In genomic region chr5:114052246-114052761, GRCm38 (mm10) we compare ENCODE assay signal across 9 mouse cellular contexts. TPM values are rescaled to one million over a fixed set of nuclear protein-coding genes. Genes with fewer than 3 reads are reported as not detected.
DNase-seq lines count a peak whose midpoint lies in the region; ATAC-seq and TF ChIP-seq lines count a peak whose summit lies in the region.
"Had no signal": no experiment of that assay in that cellular context is flagged by ENCODE, and none has a peak within 500 bp of the region (broad histone marks: within the 10 kb centered on the region; RNA-seq: fewer than 3 reads in every experiment).

No protein-coding gene starts in this region.

- TF ChIP-seq EP300 in ES-Bruce4 (IDR thresholded peaks at IDR 0.05; ENCODE audit: insufficient read depth, low read depth, low read length) = peak; percentile 37; the same call in 1 of the 2 replicates

- no peak for TF ChIP-seq POLR2A in ES-Bruce4 (IDR thresholded peaks at IDR 0.05; ENCODE audit: insufficient read depth, low read length)

- peak; percentile 90 for DNase-seq in adrenal gland, postnatal 14 days
- DNase-seq in embryo, embryonic 11.5 days (ENCODE audit: low read depth, low spot score) = peak; percentile 49
- DNase-seq in kidney, postnatal 0 days (ENCODE audit: low spot score) = peak; percentile 84
- peak; percentile 63 for DNase-seq in retina, adult 2 months (ENCODE audit: low read depth, low spot score)
- peak; percentile 61 for DNase-seq in urinary bladder, postnatal 25 days (ENCODE audit: low spot score)

- H3K4me3 ChIP-seq in ES-Bruce4 (ENCODE audit: low read depth, low read length) = peak overlapping the region; percentile 60
- H3K4me3 ChIP-seq in heart, embryonic 12.5 days = no peak overlapping the region
- no peak overlapping the region for H3K4me3 ChIP-seq in kidney, postnatal 0 days (replicated peaks; ENCODE audit: low read depth, low read length)
- H3K4me3 ChIP-seq in lung, embryonic 16.5 days (ENCODE audit: low read length) = peak overlapping the region; percentile 24

- 0 out of 2 replicates have a peak overlapping the region, but pooled peaks have one; percentile 10 for H3K9ac ChIP-seq in ES-Bruce4 (ENCODE audit: low read depth, poor library complexity, severe bottlenecking)
- no peak overlapping the region for H3K9ac ChIP-seq in heart, embryonic 12.5 days
- no peak overlapping the region for H3K9ac ChIP-seq in kidney, postnatal 0 days (ENCODE audit: low read depth, low read length)
- no peak overlapping the region for H3K9ac ChIP-seq in lung, embryonic 16.5 days (ENCODE audit: low read length)

- no peaks in the 10 kb centered on the region for H3K36me3 ChIP-seq in ES-Bruce4 (ENCODE audit: control insufficient read depth, insufficient read depth, low read length, poor library complexity, severe bottlenecking)
- H3K36me3 ChIP-seq in heart, embryonic 12.5 days = no peaks in the 10 kb centered on the region
- H3K36me3 ChIP-seq in kidney, postnatal 0 days (ENCODE audit: insufficient read depth, low read length) = no peaks in the 10 kb centered on the region
- no peaks in the 10 kb centered on the region for H3K36me3 ChIP-seq in lung, embryonic 16.5 days (ENCODE audit: control insufficient read depth, insufficient read depth, low read length)

- WGBS in heart, embryonic 12.5 days = 16% methylated on average over 9 of the region's 9 CpGs
- WGBS in kidney, postnatal 0 days = 16% methylated on average over 9 of the region's 9 CpGs
- WGBS in lung, embryonic 16.5 days = 16% methylated on average over 9 of the region's 9 CpGs

- no peaks in the 10 kb centered on the region for H3K9me3 ChIP-seq in ES-Bruce4 (replicated peaks; ENCODE audit: control insufficient read depth, insufficient read depth, low read length, poor library complexity, severe bottlenecking)
- no peaks in the 10 kb centered on the region for H3K9me3 ChIP-seq in heart, embryonic 12.5 days (replicated peaks)
- no peaks in the 10 kb centered on the region for H3K9me3 ChIP-seq in kidney, postnatal 0 days (replicated peaks; ENCODE audit: low read length)
- 0 out of 2 replicates have a peak, but pooled peaks cover 2% of the 10 kb centered on the region for H3K9me3 ChIP-seq in lung, embryonic 16.5 days (ENCODE audit: control insufficient read depth, low read length)

- no peaks in the 10 kb centered on the region for H3K27me3 ChIP-seq in ES-Bruce4 (ENCODE audit: control insufficient read depth, insufficient read depth, low read length, poor library complexity, severe bottlenecking)
- H3K27me3 ChIP-seq in heart, embryonic 12.5 days (replicated peaks) = 0 out of 2 replicates have a peak, but pooled peaks cover 5% of the 10 kb centered on the region
- H3K27me3 ChIP-seq in kidney, postnatal 0 days (ENCODE audit: insufficient read depth, low read length) = no peaks in the 10 kb centered on the region
- no peaks in the 10 kb centered on the region for H3K27me3 ChIP-seq in lung, embryonic 16.5 days (ENCODE audit: control insufficient read depth, insufficient read depth, low read depth, low read length)

- H3K27ac ChIP-seq in ES-Bruce4 (ENCODE audit: insufficient read depth, low read length) = no peak overlapping the region
- H3K27ac ChIP-seq in heart, embryonic 12.5 days (ENCODE audit: poor library complexity, severe bottlenecking) = peak overlapping the region; percentile 49; the same call in 1 of the 2 replicates
- peak overlapping the region; percentile 51; the same call in 1 of the 2 replicates for H3K27ac ChIP-seq in kidney, postnatal 0 days
- no peak overlapping the region for H3K27ac ChIP-seq in lung, embryonic 16.5 days (ENCODE audit: low read length)

- H3K4me2 ChIP-seq in heart, embryonic 12.5 days = peak overlapping the region; percentile 32
- peak overlapping the region; percentile 41 for H3K4me2 ChIP-seq in kidney, postnatal 0 days (ENCODE audit: low read length)
- H3K4me2 ChIP-seq in lung, embryonic 16.5 days (ENCODE audit: low read depth, low read length) = peak overlapping the region; percentile 20

- ATAC-seq in heart, embryonic 12.5 days (ENCODE audit: insufficient number of reproducible peaks, low FRiP score) = peak; percentile 82
- no peak; the same call in 1 of the 2 replicates for ATAC-seq in kidney, postnatal 0 days (replicated peaks; ENCODE audit: low FRiP score, low read depth)
- ATAC-seq in lung, embryonic 16.5 days (ENCODE audit: low read depth) = peak; percentile 73

- no peaks in the 10 kb centered on the region for H3K4me1 ChIP-seq in ES-Bruce4 (ENCODE audit: control insufficient read depth, insufficient read depth, low read length)
- H3K4me1 ChIP-seq in heart, embryonic 12.5 days (replicated peaks) = peaks cover 4% of the 10 kb centered on the region; the same call in 1 of the 2 replicates
- H3K4me1 ChIP-seq in kidney, postnatal 0 days (replicated peaks; ENCODE audit: insufficient read depth, low read length) = 0 out of 2 replicates have a peak, but pooled peaks cover 3% of the 10 kb centered on the region
- no peaks in the 10 kb centered on the region; the same call in 1 of the 2 replicates for H3K4me1 ChIP-seq in lung, embryonic 16.5 days (replicated peaks; ENCODE audit: control insufficient read depth, insufficient read depth, low read length)

- peak; percentile 88 for TF ChIP-seq CTCF in ES-Bruce4 (IDR thresholded peaks at IDR 0.05; ENCODE audit: low read depth, low read length)
- TF ChIP-seq CTCF in kidney, postnatal 0 days (IDR thresholded peaks at IDR 0.05; ENCODE audit: low read depth) = peak; percentile 94

RNA-seq across cellular contexts. Expression of gene Usp30, which starts 13.0 kb away (rescaled TPM):
- 13.9 and 14.3 TPM in 2 replicates for polyA plus RNA-seq in ES-Bruce4 (2011; ENCODE audit: insufficient read depth, insufficient read length, low read depth, missing spikeins)
- 24.9 and 25.7 TPM in 2 replicates for total RNA-seq in adrenal gland, postnatal 14 days (2021)
- polyA plus RNA-seq in heart, embryonic 12.5 days (2016; fragmentation: Nextera tagmentation; extraction: Ambion mirVana) = 9.0 and 10.5 TPM in 2 replicates
- polyA plus RNA-seq in kidney, postnatal 0 days (2015; fragmentation: Nextera tagmentation; extraction: Ambion mirVana) = 10.3 and 12.0 TPM in 2 replicates
- 11.7 and 12.0 TPM in 2 replicates for polyA plus RNA-seq in lung, embryonic 16.5 days (2015; fragmentation: Nextera tagmentation; extraction: Ambion mirVana)

RNA-seq across cellular contexts. Expression of gene Svop, which starts 39.1 kb away (rescaled TPM):
- polyA plus RNA-seq in ES-Bruce4 (2011; ENCODE audit: insufficient read depth, insufficient read length, low read depth, missing spikeins) = 11.0 and 11.2 TPM in 2 replicates
- 3.2 and 4.1 TPM in 2 replicates for total RNA-seq in adrenal gland, postnatal 14 days (2021)
- 0.06 and 0.15 TPM in 2 replicates for polyA plus RNA-seq in heart, embryonic 12.5 days (2016; fragmentation: Nextera tagmentation; extraction: Ambion mirVana)
- 0.08 and 0.11 TPM in 2 replicates for polyA plus RNA-seq in kidney, postnatal 0 days (2015; fragmentation: Nextera tagmentation; extraction: Ambion mirVana)
- polyA plus RNA-seq in lung, embryonic 16.5 days (2015; fragmentation: Nextera tagmentation; extraction: Ambion mirVana) = 0.30 and 0.41 TPM in 2 replicates

RNA-seq across cellular contexts. Expression of gene Dao, which starts 48.8 kb away (rescaled TPM):
- polyA plus RNA-seq in ES-Bruce4 (2011; ENCODE audit: insufficient read depth, insufficient read length, low read depth, missing spikeins) = not detected in 2 replicates
- total RNA-seq in adrenal gland, postnatal 14 days (2021) = not detected in 2 replicates
- polyA plus RNA-seq in heart, embryonic 12.5 days (2016; fragmentation: Nextera tagmentation; extraction: Ambion mirVana) = not detected in 2 replicates
- 35.3 and 42.7 TPM in 2 replicates for polyA plus RNA-seq in kidney, postnatal 0 days (2015; fragmentation: Nextera tagmentation; extraction: Ambion mirVana)
- polyA plus RNA-seq in lung, embryonic 16.5 days (2015; fragmentation: Nextera tagmentation; extraction: Ambion mirVana) = not detected in 2 replicates
- total RNA-seq: left cerebral cortex, postnatal 36 days had no signal

RNA-seq across cellular contexts. Expression of gene Ssh1, which starts 58.6 kb away (rescaled TPM):
- 23.5 and 25.0 TPM in 2 replicates for polyA plus RNA-seq in ES-Bruce4 (2011; ENCODE audit: insufficient read depth, insufficient read length, low read depth, missing spikeins)
- total RNA-seq in adrenal gland, postnatal 14 days (2021) = 18.8 and 21.2 TPM in 2 replicates
- 19.0 and 21.4 TPM in 2 replicates for polyA plus RNA-seq in heart, embryonic 12.5 days (2016; fragmentation: Nextera tagmentation; extraction: Ambion mirVana)
- polyA plus RNA-seq in kidney, postnatal 0 days (2015; fragmentation: Nextera tagmentation; extraction: Ambion mirVana) = 9.9 and 10.0 TPM in 2 replicates
- polyA plus RNA-seq in lung, embryonic 16.5 days (2015; fragmentation: Nextera tagmentation; extraction: Ambion mirVana) = 13.2 and 15.1 TPM in 2 replicates

Comparison
In these comparisons a context has a peak if more than half of its experiments do, and no peak if none do; other contexts are left out.
1. H3K27ac ChIP-seq: peak in heart, embryonic 12.5 days (single experiment) and kidney, postnatal 0 days (single experiment); none in ES-Bruce4 (single experiment) and lung, embryonic 16.5 days (single experiment).
2. H3K4me3 ChIP-seq: peak in ES-Bruce4 (single experiment) and lung, embryonic 16.5 days (single experiment); none in heart, embryonic 12.5 days (single experiment) and kidney, postnatal 0 days (single experiment).
3. RNA of gene Dao, which starts 48.8 kb away (polyA plus RNA-seq): 35.3 to 42.7 TPM in kidney, postnatal 0 days; not detected in ES-Bruce4, not detected in heart, embryonic 12.5 days and not detected in lung, embryonic 16.5 days; every median in the first group is over 10 times any median in the second.
4. Peak in every context shown above with its lines, with median percentiles within 50 percentile points of each other: DNase-seq and H3K4me2 ChIP-seq.